Mouse (Mus musculus) kidney, adult 9 months (tissue): ENCODE results near the gene Clint1.
"Not testable (repeated sequence)": the region's sequence is repeated elsewhere in the genome, so short reads cannot be mapped to it uniquely, and the experiment has no call there.

Source experiments
- DNase-seq: peaks from one replicate; pipeline ENCODE4 v3.0.0; 2022

Clint1 gene

DNA sequence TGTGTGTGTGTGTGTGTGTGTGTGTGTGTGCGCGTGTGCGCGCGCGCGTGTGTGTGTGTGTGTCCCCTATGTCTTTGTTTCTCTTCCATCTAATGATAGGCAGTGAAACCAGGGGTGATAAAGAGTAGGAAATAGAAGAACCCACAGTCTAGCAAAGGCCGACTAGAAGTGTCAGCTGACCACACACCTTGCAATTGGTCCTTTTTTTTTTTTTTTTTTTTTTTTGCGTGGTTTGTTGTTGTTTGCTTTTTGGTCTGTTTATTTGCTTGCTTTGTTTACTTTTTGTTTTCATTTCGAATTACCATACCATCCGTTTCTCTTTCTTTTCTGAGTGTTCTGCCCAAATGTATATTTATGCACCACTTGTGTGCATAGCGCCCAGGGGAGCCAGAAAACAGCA, 3.6 kb upstream of the Clint1 start:
- no peak for DNase-seq

- no peak for DNase-seq
Measured at GRCm38 (mm10) chr11:45849203-45849602, 2.6 kb upstream of the Clint1 start.

GRCm38 (mm10) chr11:45849859-45850258, 2.0 kb upstream of the Clint1 start:
- no peak for DNase-seq

DNA sequence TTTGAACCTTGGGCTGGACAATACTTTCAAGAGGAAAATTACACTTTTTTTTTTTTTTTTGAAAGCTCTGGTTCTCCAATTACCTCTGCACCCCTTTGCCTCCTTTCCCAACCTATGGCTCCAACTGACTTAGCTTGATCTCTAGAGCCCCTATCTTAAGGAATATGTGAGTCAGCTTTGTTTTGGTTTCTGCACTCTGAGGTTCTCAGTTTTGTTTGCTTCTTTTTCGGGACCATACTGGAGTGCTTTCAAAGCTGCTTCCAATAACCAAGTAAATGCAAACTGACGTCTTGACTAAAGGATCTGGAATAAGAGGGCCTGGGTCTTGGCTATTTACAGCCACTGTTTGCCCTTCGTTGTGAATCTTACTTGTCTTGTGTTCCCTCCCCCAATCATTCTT, 1.5 kb upstream of the Clint1 start:
- DNase-seq, result no peak

DNA sequence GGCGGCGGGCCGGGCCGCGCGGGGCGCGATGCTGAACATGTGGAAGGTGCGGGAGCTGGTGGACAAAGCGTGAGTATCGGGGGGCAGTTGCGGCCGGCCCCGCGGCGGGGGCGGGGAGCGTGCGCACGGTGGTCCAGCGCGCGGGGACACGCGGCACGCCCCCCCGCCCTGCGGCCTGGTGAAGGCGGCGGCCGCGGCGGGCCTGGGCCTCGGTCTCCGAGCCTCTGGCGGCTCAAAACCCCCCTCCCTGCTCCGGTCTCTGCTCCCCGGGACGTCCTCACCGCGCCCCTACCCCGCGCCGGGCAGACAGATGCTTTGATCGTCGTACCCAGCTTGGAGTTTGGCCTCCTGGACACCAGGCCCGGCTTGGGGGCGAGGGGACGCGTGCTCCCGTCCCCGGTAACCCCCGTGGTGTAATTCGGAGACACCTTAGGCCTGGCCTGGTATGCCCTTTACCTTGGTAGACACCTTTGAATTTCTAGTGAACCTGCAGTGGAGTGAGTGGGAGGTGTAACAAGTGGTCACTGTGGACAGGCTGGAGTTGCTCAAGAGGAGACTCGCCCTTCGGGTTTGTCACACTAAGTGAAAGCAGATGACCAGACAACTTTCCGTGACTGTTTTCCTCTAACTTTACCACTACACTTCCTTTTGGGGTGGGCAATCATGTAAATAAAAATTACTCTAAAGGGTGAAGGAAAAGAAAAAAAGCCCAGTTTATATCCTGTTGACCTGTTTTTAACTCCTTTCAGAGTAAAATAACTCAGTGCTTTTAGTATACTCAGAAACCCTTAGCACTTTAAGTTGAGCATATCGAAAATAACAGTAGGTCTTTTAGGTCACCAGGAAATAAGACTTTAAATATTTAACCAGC, 508 bp downstream of the Clint1 start:
- peak; percentile 61 for DNase-seq

DNA sequence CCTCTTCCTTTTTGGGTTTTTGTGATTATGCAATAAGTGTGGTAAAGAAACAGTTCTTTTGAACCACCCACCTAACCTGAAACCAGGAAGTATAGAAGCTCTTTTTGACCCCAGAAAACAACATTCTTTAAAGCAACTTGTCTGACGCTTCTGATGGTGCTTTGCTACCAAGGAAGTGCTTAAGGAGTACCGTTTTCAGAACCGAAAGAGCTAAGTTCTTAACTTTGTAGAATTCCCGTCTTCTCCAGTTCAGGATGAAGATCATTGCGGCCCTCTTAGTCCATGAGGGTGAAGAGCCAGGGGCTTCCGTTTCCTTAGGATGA, 1.1 kb downstream of the Clint1 start:
- no peak for DNase-seq

DNA sequence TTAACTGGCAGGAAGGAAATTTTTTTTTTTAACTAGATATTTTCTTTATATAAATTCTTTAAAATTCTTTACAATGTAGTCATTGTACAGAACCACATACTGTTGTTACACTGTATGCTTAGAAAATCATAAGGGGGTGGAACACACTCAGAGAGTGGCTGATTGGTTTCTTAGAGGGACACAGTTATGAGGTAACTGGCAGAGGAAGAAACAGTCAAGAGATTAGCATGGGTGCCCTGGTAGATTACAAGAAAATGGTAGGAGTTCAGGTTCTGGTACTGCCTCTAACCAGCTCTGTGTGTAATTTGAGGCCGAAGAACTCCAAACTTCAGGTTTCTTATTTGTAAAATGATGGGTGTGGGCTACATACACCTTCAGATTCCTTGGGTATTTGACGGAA, 2.1 kb downstream of the Clint1 start:
- DNase-seq, result no peak

DNA sequence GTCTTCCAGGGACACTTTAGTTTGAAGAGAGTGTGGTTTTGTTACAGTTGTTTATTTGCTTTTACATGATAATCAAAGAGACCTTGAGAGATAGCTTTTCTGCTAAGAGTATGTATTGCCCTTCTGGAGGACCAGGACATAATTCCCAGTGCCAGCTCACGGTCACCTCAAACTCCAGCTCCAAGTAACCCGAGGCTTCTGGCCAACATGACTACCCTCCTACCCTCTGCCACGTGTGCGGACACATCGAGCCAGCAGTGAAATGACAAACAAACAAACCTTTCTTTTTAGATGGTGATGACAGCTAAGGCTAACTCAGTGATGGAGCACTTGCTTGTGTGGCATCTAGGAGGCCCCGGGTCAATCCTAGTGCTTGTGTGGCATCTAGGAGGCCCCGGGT, 2.5 kb downstream of the Clint1 start:
- DNase-seq, result no peak

DNA sequence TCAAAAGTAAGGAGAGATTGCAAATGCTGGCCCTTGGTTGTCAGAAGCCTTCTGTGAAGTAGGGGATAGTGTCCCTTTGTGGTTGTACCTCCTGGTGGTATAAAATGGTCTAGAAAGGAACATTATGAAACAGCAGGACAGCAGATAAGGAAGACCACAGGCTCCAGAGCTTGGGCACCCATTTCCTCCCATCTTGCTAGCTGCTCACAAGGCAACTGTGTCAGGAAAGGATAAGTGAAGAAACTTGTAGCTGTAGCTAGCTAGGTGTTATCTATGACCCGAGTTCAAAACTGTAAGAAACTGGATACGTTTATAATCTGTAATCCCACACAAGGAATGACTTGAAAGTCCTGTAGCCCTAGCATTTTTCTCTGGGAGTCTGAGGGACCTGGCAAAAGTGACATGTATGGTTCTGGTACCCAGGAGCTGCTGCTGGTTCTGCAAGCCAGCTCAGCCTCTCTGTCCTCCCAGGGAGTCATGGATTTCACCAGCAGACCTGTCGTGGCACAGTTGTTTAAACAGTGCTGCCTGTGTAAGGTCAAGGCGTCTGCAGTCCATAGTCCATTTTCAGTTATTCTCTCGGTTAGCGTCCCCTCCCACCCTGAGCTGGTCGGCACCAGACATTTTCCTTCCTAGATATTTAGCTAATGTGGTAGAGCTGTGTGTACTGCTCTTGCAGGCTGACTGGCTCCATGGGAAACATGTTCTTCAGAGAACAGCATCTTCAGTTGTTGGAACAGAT, 3.7 kb downstream of the Clint1 start:
- peak; percentile 66 for DNase-seq

- no peak for DNase-seq
Measured at GRCm38 (mm10) chr11:45856149-45856516, 4.3 kb downstream of the Clint1 start.

GRCm38 (mm10) chr11:45861334-45861733, 9.5 kb downstream of the Clint1 start:
- no peak for DNase-seq

GRCm38 (mm10) chr11:45864409-45864808, 12.6 kb downstream of the Clint1 start:
- peak; percentile 71 for DNase-seq

- no peak for DNase-seq
Measured at GRCm38 (mm10) chr11:45865861-45866260, 14.0 kb downstream of the Clint1 start.

- no peak for DNase-seq
Measured at GRCm38 (mm10) chr11:45866534-45866933, 14.7 kb downstream of the Clint1 start.

- no peak for DNase-seq
Measured at GRCm38 (mm10) chr11:45873666-45874065, 21.8 kb downstream of the Clint1 start.

- no peak for DNase-seq
Measured at GRCm38 (mm10) chr11:45874251-45874650, 22.4 kb downstream of the Clint1 start.

- no peak for DNase-seq
Measured at GRCm38 (mm10) chr11:45875351-45875935, 23.6 kb downstream of the Clint1 start.

- no peak for DNase-seq
Measured at GRCm38 (mm10) chr11:45876036-45876435, 24.2 kb downstream of the Clint1 start.

- DNase-seq, result not testable (repeated sequence)
Measured at GRCm38 (mm10) chr11:45879366-45879765, 27.5 kb downstream of the Clint1 start.

- DNase-seq, result peak; percentile 84
Measured at GRCm38 (mm10) chr11:45881026-45881682, 29.3 kb downstream of the Clint1 start.

DNA sequence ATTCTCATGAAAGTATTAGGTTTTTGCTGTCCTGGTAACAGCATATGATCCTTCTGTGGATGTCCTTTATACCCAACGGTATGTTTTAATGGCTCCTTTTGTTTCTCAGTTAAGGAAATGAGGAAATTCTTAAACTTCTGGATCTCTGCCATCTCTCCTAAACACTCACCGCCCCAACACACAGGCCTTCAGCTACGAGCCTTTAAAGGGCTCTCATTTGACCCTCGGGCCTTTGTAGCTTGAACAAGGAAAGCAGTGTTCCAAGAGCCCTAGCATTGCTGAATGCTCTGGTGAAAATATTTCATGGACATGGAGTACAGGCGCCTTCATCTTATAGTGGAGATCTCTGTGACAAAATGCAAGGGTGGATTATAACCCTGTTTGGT, 29.8 kb downstream of the Clint1 start:
- DNase-seq, result no peak

DNA sequence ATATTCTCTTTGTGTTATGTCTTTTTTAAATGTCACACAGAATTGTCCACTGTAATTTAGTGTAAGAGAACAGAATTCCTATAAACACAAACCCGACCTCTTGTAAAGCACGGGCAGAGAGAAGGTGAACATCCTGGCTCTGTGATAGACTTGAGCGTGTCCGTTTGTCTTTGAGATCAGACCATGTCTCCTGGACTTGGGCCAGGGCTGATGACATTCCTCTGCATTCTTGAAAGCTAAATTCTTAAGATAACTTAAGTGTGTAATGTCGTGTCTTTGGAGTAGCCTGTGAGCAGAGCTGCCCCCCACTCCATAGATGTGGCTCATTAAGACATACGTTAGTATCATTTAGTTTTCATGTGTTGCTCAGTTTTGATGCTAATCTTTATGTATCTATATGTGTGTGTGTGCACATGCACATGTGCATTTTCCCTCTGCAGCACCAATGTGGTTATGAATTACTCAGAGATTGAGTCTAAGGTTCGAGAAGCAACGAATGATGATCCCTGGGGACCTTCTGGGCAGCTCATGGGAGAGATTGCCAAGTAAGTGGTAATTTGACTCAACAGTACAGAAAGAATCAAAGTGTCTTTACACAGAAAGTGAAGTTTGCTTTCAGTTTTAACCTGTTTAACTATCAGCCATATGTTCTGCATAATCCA, 31.6 kb downstream of the Clint1 start:
- DNase-seq, result no peak

DNA sequence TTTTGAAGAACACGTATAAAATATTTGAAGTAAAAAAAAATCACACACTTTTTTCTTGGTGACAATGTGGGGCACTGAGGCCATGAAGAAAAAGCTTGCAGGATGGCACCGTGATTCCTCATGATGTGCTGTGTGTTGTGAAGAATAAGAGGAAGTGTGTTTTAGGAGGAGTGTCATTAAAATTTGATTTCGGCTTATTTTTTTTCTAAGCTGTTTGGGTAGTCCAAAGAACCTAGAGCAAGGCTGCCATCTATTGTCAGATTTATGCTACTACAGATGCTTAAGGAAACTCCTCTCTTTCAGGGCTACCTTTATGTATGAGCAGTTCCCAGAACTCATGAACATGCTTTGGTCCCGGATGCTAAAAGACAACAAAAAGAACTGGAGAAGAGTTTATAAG, 32.2 kb downstream of the Clint1 start:
- DNase-seq, result peak; percentile 63
